Mouse (Mus musculus) midbrain, embryonic 13.5 days (tissue): ENCODE results near the gene N4bp1. TPM values are rescaled to one million over a fixed set of nuclear protein-coding genes. Genes with fewer than 3 reads are reported as not detected.

Experiments used
- ATAC-seq: fragments of 200-750 bp; cut with Nextera tagmentation; 2 replicates; pipeline ENCODE4 v1.8.0; 2017; ENCODE audit warnings: mild to moderate bottlenecking, moderate TSS enrichment, moderate library complexity
- H3K27ac ChIP-seq: fragments of 300-500 bp; sonication (generic); 2 replicates; pipeline ENCODE4 v1.5.1; 2015; ENCODE audit warnings: inconsistent platforms, mild to moderate bottlenecking, moderate library complexity
- H3K27me3 ChIP-seq: fragments of 300-500 bp; sonication (generic); 2 replicates; pipeline ENCODE4 v1.6.1; 2015; ENCODE audit warnings: mild to moderate bottlenecking, inconsistent platforms
- H3K36me3 ChIP-seq: fragments of 300-500 bp; sonication (generic); 2 replicates; pipeline ENCODE4 v1.6.1; 2015; ENCODE audit warnings: mild to moderate bottlenecking, inconsistent platforms
- H3K4me1 ChIP-seq: fragments of 300-500 bp; sonication (generic); replicated peaks from 2 replicates; pipeline ENCODE4 v1.6.1; 2015; ENCODE audit warnings: inconsistent platforms
- H3K4me2 ChIP-seq: fragments of 300-500 bp; sonication (generic); replicated peaks from 2 replicates; pipeline ENCODE4 v1.6.1; 2015; ENCODE audit warnings: moderate library complexity, mild to moderate bottlenecking, inconsistent platforms
- H3K4me3 ChIP-seq: fragments of 300-500 bp; sonication (generic); replicated peaks from 2 replicates; pipeline ENCODE4 v1.5.1; 2015; ENCODE audit warnings: mild to moderate bottlenecking, inconsistent platforms
- H3K9ac ChIP-seq: fragments of 300-500 bp; sonication (generic); replicated peaks from 2 replicates; pipeline ENCODE4 v1.6.1; 2015; ENCODE audit warnings: mild to moderate bottlenecking, inconsistent platforms
- H3K9me3 ChIP-seq: fragments of 300-500 bp; sonication (generic); 2 replicates; pipeline ENCODE4 v1.6.1; 2016; ENCODE audit warnings: mild to moderate bottlenecking, inconsistent platforms
- WGBS: fragments of 180-500 bp; shearing (Covaris S2); methylation state at CpG from one replicate; pipeline ENCODE4 v1.1.7; 2015; 5-methylcytosine and 5-hydroxymethylcytosine counted together
- polyA plus RNA-seq: library from polyadenylated mRNA; unstranded; fragments of >200 nt; fragmentation: Nextera tagmentation; extraction: Ambion mirVana; gene quantifications from 2 replicates; pipeline ENCODE4 v1.2.1, GENCODE M21; 2015

The N4bp1 gene
- 10.7 and 11.4 TPM in 2 replicates for polyA plus RNA-seq

DNA sequence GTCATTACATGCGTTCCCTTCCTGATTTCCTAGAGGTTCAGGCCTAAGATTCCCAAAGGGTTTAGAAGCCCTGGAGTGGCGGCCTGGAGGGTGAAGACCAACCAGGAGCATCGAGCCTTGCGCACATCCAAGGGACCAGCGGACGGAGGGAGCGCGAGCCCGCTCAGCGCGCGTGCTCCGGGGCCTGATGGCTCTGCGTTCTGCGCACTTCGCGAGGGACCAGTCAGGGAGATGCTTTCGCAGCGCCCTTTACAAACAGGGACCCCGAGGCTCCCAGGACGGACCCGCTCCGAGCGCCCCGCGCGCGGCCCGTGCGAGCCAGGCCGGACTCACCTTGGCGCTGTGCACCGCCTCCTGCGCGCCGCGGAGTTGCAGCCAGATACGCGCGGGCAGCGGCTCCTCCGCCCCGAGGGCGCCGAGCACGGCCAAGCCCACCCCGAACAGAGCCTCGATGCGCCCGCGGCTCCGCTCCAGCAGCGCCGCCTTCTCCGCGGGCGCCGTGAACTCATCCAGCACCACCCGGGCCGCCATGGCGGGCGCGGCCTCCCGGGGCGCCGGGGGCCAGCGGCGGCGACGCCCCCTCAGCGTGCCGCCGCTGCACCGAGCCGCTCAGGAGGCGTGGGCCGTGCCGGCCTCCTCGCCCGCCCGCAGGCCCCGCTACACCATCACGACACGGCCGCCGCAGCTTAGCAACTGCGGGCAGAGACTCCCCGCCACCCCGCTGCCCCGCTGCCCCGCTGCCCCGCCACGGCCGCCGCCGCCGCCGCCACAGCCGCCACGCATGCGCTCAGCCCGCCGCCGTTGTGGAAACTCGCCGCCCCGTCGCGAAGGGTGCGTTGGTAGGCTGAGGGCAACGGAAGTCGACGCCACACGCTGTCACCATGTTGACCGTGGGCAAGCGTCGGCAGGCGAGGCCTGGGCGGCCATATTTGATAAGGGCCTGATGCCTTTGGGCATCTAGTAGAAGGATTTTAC lies at the start of gene N4bp1:
Gene N4bp1, minus strand, starts transcription at position 770 of the 975 bp plus-strand sequence.
- no peaks in the 10 kb centered on the region for H3K9me3 ChIP-seq
- under 1% methylated on average over 119 of the region's 119 CpGs for WGBS
- peak within 1 kb of the TSS; percentile 92 for H3K9ac ChIP-seq
- peak within 1 kb of the TSS; percentile 95 for H3K4me3 ChIP-seq
- peak within 1 kb of the TSS; percentile 96 for H3K27ac ChIP-seq
- H3K27me3 ChIP-seq, result no peaks in the 10 kb centered on the region; the same call in 1 of the 2 replicates
- peak within 1 kb of the TSS; percentile 92 for H3K4me2 ChIP-seq
- H3K4me1 ChIP-seq, result peaks cover 31% of the 10 kb centered on the region
- peak; percentile 97 for ATAC-seq
- H3K36me3 ChIP-seq, result 0 out of 2 replicates have a peak, but pooled peaks cover 4% of the 10 kb centered on the region

DNA sequence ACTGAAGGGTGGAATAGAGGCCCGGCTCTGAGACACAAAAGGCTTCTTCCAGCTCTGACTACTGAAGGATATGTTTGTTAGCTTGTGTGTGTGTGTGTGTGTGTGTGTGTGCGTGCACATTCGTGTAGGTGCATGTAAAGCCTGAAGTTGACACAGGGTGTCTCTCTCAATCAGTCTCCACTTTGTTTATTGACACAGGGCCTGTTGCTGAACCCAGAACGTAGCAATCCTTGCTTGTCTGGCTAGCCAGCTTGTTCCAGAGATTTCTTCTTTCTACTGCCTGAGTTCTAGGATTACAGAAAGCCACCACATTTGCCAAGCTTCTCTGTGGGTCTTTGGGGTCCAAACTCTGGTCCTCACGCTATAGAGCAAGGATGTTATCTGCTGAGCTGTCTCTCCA lies 49.8 kb upstream of the N4bp1 start:
- peaks cover 17% of the 10 kb centered on the region for H3K4me1 ChIP-seq
- 32% methylated on average over 5 of the region's 5 CpGs for WGBS
- no peaks in the 10 kb centered on the region for H3K36me3 ChIP-seq
- H3K27ac ChIP-seq, result no peak overlapping the region
- H3K9me3 ChIP-seq, result peaks cover 9% of the 10 kb centered on the region
- H3K9ac ChIP-seq, result no peak overlapping the region
- no peaks in the 10 kb centered on the region for H3K27me3 ChIP-seq
- ATAC-seq, result no peak
- H3K4me2 ChIP-seq, result no peak overlapping the region
- H3K4me3 ChIP-seq, result no peak overlapping the region

DNA sequence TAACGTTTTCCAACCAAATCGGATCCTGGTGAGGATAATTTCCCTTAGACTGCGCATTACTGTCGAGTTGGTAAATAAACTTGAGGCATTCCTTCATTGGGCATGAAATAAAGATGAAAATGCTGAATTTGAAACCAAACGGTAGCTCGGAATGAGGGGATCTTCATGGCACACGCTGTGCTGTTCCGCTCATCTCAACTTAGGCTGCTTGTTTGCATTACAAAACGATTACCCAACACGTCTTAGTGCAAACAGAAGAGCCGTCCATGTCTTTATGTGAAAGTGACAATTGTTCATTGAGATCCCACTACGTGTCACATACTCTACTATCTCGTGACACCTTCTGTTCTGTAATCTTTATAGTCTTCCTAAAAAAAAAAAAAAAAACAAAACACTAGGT lies 49.3 kb upstream of the N4bp1 start:
- H3K9ac ChIP-seq, result no peak overlapping the region
- no peak overlapping the region for H3K4me3 ChIP-seq
- H3K36me3 ChIP-seq, result no peaks in the 10 kb centered on the region
- H3K27me3 ChIP-seq, result no peaks in the 10 kb centered on the region
- no peak overlapping the region for H3K27ac ChIP-seq
- peak overlapping the region; percentile 30; the same call in 1 of the 2 replicates for H3K4me2 ChIP-seq
- no peak for ATAC-seq
- peaks cover 9% of the 10 kb centered on the region for H3K9me3 ChIP-seq
- H3K4me1 ChIP-seq, result peaks cover 17% of the 10 kb centered on the region
- 25% methylated on average over 13 of the region's 13 CpGs for WGBS

DNA sequence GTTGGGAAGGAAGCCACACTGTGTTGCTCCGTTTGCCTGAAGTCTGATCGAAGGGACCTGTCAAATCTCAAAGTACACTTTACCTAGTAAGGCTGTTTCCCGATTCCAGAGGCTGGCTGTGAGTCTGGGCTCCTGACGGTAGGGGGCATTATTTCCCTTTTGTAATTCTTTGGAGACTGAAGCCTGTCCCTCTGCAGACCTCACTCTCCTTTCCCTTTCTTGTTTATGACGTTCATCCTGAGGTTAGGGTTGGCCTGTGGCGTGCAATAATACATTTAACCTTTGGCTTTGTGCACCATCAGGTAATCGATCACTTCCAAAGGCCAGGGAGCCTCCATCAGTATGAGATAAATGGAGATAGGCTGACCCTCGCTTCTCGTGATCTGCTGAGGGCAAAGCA lies 48.8 kb upstream of the N4bp1 start:
- H3K27ac ChIP-seq, result no peak overlapping the region
- no peaks in the 10 kb centered on the region for H3K36me3 ChIP-seq
- peaks cover 9% of the 10 kb centered on the region for H3K9me3 ChIP-seq
- H3K4me3 ChIP-seq, result peak overlapping the region; percentile 11; the same call in 1 of the 2 replicates
- peak overlapping the region; percentile 30 for H3K4me2 ChIP-seq
- peaks cover 17% of the 10 kb centered on the region for H3K4me1 ChIP-seq
- ATAC-seq, result peak; percentile 76
- 15% methylated on average over 9 of the region's 9 CpGs for WGBS
- H3K9ac ChIP-seq, result peak overlapping the region; percentile 46
- no peaks in the 10 kb centered on the region for H3K27me3 ChIP-seq

DNA sequence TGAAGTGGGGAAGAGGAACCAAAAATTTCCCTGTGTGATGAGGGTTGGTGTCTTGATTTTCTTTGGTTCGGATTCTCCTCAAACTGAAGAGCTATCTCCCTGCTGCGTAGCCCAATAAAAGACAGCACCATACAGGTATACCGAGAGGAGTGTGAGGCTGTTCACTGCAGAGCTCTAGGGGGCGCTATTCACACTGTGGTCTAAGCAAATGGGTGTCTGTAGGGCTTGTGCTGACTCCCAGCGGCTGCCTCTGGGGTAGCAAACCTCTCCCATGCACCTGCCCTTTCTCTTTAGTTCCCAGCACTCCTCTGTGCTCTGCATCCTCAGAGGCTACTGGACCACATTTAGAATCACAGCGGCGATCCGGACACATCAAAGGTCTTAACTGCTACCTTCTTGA lies 41.2 kb upstream of the N4bp1 start:
- H3K27ac ChIP-seq, result no peak overlapping the region
- H3K4me2 ChIP-seq, result no peak overlapping the region
- H3K4me1 ChIP-seq, result no peaks in the 10 kb centered on the region
- H3K9ac ChIP-seq, result no peak overlapping the region
- 55% methylated on average over 8 of the region's 8 CpGs for WGBS
- peaks cover 2% of the 10 kb centered on the region; the same call in 1 of the 2 replicates for H3K27me3 ChIP-seq
- H3K4me3 ChIP-seq, result no peak overlapping the region
- H3K9me3 ChIP-seq, result no peaks in the 10 kb centered on the region
- no peaks in the 10 kb centered on the region for H3K36me3 ChIP-seq
- ATAC-seq, result no peak

DNA sequence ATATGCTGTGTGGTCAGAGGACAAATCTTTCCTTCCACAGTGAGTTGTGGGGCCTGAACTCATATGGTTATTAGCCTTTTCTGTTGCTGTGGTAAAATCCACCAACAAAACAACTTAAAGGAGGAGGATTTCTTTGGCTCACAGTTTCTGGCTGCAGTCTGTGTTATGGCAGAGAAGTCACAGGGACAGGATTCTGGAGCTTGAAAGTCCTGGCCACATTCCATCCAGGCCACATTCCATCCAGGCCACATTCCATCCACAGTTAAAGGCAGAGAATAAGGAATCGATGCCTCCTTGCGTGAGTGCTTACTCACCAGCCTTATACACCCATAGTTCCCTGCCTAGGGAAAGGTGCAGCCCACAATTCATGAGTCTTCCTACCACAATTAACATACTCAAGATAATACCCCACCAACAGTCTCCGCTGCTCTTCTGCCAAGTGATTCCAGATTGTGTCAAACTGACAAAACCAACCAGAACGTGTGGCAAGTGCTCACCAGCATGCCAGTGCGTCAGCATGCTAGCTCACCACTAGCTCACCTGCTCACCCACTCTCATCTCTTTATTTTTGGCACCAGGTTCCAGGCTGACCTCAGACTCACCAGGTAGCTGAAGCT lies 38.3 kb upstream of the N4bp1 start:
- Histone ChIP-seq H3K27me3 (peaks cover 2% of the 10 kb centered on the region; the same call in 1 of the 2 replicates), H3K4me1 (no peaks in the 10 kb centered on the region), H3K9me3 (no peaks in the 10 kb centered on the region), H3K36me3 (no peaks in the 10 kb centered on the region), H3K27ac (no peak overlapping the region), H3K4me2 (no peak overlapping the region), H3K4me3 (no peak overlapping the region), H3K9ac (no peak overlapping the region)
- no peak for ATAC-seq
- 91% methylated on average over 5 of the region's 5 CpGs for WGBS

DNA sequence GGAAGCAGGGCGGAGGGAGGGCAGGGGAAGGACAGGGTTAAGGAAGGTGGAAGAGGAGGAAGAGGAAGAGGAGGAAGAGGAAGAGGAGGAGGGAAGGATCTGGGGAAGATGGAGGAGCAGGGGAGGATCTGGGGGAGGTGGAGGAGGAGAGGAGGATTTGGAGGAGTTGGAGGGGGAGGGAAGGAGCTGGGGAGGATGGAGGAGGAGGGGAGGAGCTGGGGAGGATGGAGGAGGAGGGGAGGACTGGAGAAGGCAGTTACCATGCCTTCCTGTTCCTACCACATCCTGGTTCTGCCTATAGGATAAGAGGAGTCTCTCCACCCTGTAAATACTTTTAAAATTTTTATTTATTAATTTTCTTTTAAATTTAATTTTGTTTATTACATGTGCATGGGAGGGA lies 37.6 kb upstream of the N4bp1 start:
- no peak overlapping the region for H3K4me2 ChIP-seq
- WGBS, result 71% methylated on average over 1 of the region's 1 CpGs
- no peak overlapping the region for H3K9ac ChIP-seq

DNA sequence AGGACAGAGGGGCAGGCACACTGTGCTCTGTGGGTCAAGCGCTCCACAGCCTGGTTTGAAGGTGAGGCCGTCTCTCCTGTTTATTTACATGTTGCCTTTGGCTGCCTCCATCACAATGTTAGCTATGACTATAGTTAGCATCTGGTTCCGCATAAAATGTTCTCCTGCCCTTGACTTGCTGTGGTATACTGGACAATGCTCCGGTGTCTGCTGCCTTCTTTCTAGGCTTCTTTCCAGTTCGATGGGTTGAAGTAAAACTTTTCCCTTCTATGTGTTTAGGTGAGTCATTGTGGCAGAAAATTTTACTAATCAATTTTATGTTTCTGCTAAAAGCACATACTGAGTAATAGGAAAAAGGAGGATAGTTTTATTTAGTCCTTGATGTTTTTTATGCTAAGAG lies 37.1 kb upstream of the N4bp1 start:
- H3K9ac ChIP-seq, result no peak overlapping the region
- H3K27me3 ChIP-seq, result peaks cover 2% of the 10 kb centered on the region; the same call in 1 of the 2 replicates
- H3K4me1 ChIP-seq, result no peaks in the 10 kb centered on the region
- H3K4me3 ChIP-seq, result no peak overlapping the region
- H3K27ac ChIP-seq, result no peak overlapping the region
- WGBS, result 79% methylated on average over 5 of the region's 5 CpGs
- H3K36me3 ChIP-seq, result no peaks in the 10 kb centered on the region
- no peak overlapping the region for H3K4me2 ChIP-seq
- H3K9me3 ChIP-seq, result no peaks in the 10 kb centered on the region
- ATAC-seq, result no peak

More for the DNA sequence above, 37.6 kb upstream of the N4bp1 start:
- ATAC-seq, result no peak
- Histone ChIP-seq H3K4me1 (no peaks in the 10 kb centered on the region), H3K27me3 (peaks cover 2% of the 10 kb centered on the region; the same call in 1 of the 2 replicates), H3K9me3 (no peaks in the 10 kb centered on the region), H3K4me3 (no peak overlapping the region), H3K27ac (no peak overlapping the region), H3K36me3 (no peaks in the 10 kb centered on the region)

DNA sequence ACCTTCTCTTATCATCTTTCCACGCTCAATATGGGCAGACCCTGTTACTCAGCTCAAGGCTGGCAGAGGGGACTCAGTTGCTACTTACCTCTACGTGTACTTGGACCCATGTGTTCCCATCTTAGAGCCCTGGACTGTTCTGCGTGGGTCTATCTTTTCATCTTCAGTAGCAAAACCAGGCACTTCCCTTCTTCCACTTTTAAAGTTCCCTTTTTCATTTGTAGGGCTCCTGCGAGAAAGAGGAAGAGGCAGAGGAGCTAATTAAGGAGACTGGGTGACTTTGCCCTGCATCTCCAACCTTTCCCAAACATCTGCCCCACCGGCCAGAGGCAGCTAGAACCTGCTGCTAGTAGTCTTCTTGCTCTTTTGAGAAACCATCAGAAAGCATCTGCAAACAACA lies 35.9 kb upstream of the N4bp1 start:
- Histone ChIP-seq H3K27me3 (peaks cover 2% of the 10 kb centered on the region; the same call in 1 of the 2 replicates), H3K4me3 (no peak overlapping the region), H3K9me3 (no peaks in the 10 kb centered on the region), H3K4me2 (no peak overlapping the region), H3K9ac (no peak overlapping the region), H3K36me3 (no peaks in the 10 kb centered on the region), H3K4me1 (no peaks in the 10 kb centered on the region), H3K27ac (no peak overlapping the region)
- WGBS, result 76% methylated on average over 5 of the region's 5 CpGs
- no peak for ATAC-seq

DNA sequence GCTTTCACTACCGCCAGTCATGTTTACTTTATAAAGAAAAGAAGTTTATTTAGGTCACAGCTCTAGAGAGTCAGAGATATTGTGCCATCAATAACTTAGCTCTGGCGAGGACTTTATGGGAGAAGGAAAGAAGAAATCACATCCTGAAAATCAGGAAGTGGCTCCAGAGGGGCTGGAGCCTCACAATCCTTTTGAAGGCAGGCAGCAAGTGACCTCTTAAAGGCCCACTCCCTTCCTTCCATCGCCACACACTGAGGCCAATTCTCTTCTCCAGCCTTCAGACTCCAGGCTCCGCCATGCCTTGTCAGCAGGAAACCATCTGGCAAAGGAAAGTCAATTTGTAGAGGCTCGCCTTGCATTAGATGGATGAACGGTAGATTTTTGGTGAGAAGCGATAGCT lies 35.4 kb upstream of the N4bp1 start:
- no peaks in the 10 kb centered on the region for H3K4me1 ChIP-seq
- no peaks in the 10 kb centered on the region for H3K36me3 ChIP-seq
- no peak overlapping the region for H3K4me2 ChIP-seq
- no peak overlapping the region for H3K4me3 ChIP-seq
- no peak for ATAC-seq
- no peaks in the 10 kb centered on the region for H3K9me3 ChIP-seq
- no peak overlapping the region for H3K9ac ChIP-seq
- H3K27me3 ChIP-seq, result peaks cover 2% of the 10 kb centered on the region; the same call in 1 of the 2 replicates
- no peak overlapping the region for H3K27ac ChIP-seq
- WGBS, result 58% methylated on average over 7 of the region's 7 CpGs

DNA sequence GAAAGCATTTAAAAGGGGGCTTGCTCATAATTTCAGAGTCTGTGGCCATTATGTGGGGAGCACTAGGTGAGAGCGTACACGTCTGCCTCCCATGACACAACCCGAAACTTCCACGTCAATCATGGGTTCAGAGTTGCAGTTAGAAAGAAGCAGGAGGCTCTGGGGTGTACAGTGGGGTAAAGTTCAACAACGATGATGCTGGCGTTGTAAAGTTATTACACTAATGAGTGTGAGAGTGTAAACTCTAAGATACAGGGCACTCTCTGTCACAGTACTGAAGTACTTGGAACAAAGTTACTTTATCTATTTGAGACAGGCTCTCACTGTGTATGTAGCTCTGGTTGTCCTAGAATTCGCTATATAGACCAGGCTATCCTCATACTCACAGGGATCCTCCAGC lies 35.0 kb upstream of the N4bp1 start:
- no peak for ATAC-seq
- Histone ChIP-seq H3K4me3 (no peak overlapping the region), H3K9me3 (no peaks in the 10 kb centered on the region), H3K27me3 (peaks cover 2% of the 10 kb centered on the region; the same call in 1 of the 2 replicates), H3K36me3 (no peaks in the 10 kb centered on the region), H3K4me2 (no peak overlapping the region), H3K9ac (no peak overlapping the region), H3K4me1 (no peaks in the 10 kb centered on the region), H3K27ac (no peak overlapping the region)
- WGBS, result 90% methylated on average over 7 of the region's 7 CpGs

DNA sequence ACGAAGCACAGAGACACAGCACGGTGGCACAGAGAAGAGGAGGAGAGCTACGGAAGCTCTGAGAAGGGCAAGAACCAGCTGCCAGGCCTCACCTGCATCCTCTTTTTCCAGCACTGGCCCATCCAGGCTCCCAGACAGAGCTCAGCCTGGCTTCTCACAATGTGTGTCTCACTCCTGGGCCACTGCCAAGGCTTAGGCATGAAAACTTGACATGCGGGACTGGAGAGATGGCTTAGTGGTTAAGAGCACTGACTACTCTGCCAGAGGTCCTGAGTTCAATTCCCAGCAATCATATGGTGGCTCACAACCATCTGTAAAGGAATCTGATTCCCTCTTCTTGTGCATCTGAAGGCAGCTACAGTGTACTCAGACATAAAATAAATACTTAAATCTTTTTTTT lies 34.2 kb upstream of the N4bp1 start:
- ATAC-seq, result no peak
- H3K27me3 ChIP-seq, result no peaks in the 10 kb centered on the region
- no peak overlapping the region for H3K27ac ChIP-seq
- no peaks in the 10 kb centered on the region for H3K36me3 ChIP-seq
- H3K4me1 ChIP-seq, result no peaks in the 10 kb centered on the region
- no peak overlapping the region for H3K9ac ChIP-seq
- 84% methylated on average over 4 of the region's 4 CpGs for WGBS
- no peak overlapping the region for H3K4me3 ChIP-seq
- H3K9me3 ChIP-seq, result no peaks in the 10 kb centered on the region
- H3K4me2 ChIP-seq, result no peak overlapping the region
